Mouse (Mus musculus) hindbrain, embryonic 14.5 days (tissue): ENCODE data around the gene Rbm20. TPM values are rescaled to one million over a fixed set of nuclear protein-coding genes. Genes with fewer than 3 reads are reported as not detected.

ENCODE experiments used
- ATAC-seq: fragments of 200-750 bp; cut with Nextera tagmentation; 2 replicates; pipeline ENCODE4 v1.8.0; 2017; ENCODE audit warnings: moderate number of reproducible peaks, mild to moderate bottlenecking, moderate TSS enrichment, moderate library complexity; ENCODE audit not compliant: low FRiP score
- DNase-seq: peaks from one replicate; pipeline ENCODE4 v3.0.0-alpha.2; 2015; ENCODE audit warnings: low spot score
- H3K27ac ChIP-seq: fragments of 300-500 bp; sonication (generic); 2 replicates; pipeline ENCODE4 v1.5.1; 2014; ENCODE audit warnings: mild to moderate bottlenecking, moderate library complexity
- H3K27me3 ChIP-seq: fragments of 300-500 bp; sonication (generic); 2 replicates; pipeline ENCODE4 v1.6.1; 2014; ENCODE audit warnings: mild to moderate bottlenecking, low read length, mixed read lengths; ENCODE audit not compliant: control insufficient read depth, insufficient read depth
- H3K36me3 ChIP-seq: fragments of 300-500 bp; sonication (generic); replicated peaks from 2 replicates; pipeline ENCODE4 v1.6.1; 2014; ENCODE audit not compliant: control insufficient read depth, insufficient read depth
- H3K4me1 ChIP-seq: fragments of 300-500 bp; sonication (generic); replicated peaks from 2 replicates; pipeline ENCODE4 v1.6.1; 2014; ENCODE audit warnings: antibody characterized with exemption, low read length, mixed read lengths; ENCODE audit not compliant: control insufficient read depth, insufficient read depth
- H3K4me2 ChIP-seq: fragments of 300-500 bp; sonication (generic); replicated peaks from 2 replicates; pipeline ENCODE4 v1.6.1; 2014; ENCODE audit warnings: mild to moderate bottlenecking, moderate library complexity
- H3K4me3 ChIP-seq: fragments of 300-500 bp; sonication (generic); replicated peaks from 2 replicates; pipeline ENCODE4 v1.5.1; 2014; ENCODE audit warnings: mild to moderate bottlenecking, low read length
- H3K9ac ChIP-seq: fragments of 300-500 bp; sonication (generic); 2 replicates; pipeline ENCODE4 v1.6.1; 2014
- H3K9me3 ChIP-seq: fragments of 300-500 bp; sonication (generic); 2 replicates; pipeline ENCODE4 v1.6.1; 2016; ENCODE audit warnings: low read length; ENCODE audit not compliant: control insufficient read depth
- WGBS: fragments of 180-500 bp; shearing (Covaris S2); extraction: QIAGEN DNeasy Blood & Tissue Kit; methylation state at CpG from one replicate; pipeline ENCODE4 v1.1.7; 2014; 5-methylcytosine and 5-hydroxymethylcytosine counted together
- polyA plus RNA-seq: library from polyadenylated mRNA; unstranded; fragments of >200 nt; fragmentation: Nextera tagmentation; extraction: Ambion mirVana; gene quantifications from 2 replicates; pipeline ENCODE4 v1.2.1, GENCODE M21; 2014

Rbm20 gene
- polyA plus RNA-seq, 1 experiment from 2014 or later: 0.94 TPM

- Histone ChIP-seq H3K27ac (no peak overlapping the region), H3K36me3 (no peaks in the 10 kb centered on the region), H3K9me3 (no peaks in the 10 kb centered on the region), H3K4me2 (no peak overlapping the region), H3K4me3 (no peak overlapping the region), H3K9ac (no peak overlapping the region), H3K27me3 (no peaks in the 10 kb centered on the region), H3K4me1 (peaks cover 5% of the 10 kb centered on the region)
- ATAC-seq (no peak), DNase-seq (no peak)
- 73% methylated on average over 15 of the region's 15 CpGs for WGBS
These were observed 131.1 kb downstream of the Rbm20 start for GRCm38 (mm10) chr19:53808041-53808777.

- no peaks in the 10 kb centered on the region for H3K36me3 ChIP-seq
- H3K4me3 ChIP-seq: no peak overlapping the region
- H3K4me1 ChIP-seq: peaks cover 5% of the 10 kb centered on the region
- no peaks in the 10 kb centered on the region for H3K27me3 ChIP-seq
- no peak overlapping the region for H3K4me2 ChIP-seq
- no peaks in the 10 kb centered on the region for H3K9me3 ChIP-seq
- no peak overlapping the region for H3K27ac ChIP-seq
- H3K9ac ChIP-seq: no peak overlapping the region
- ATAC-seq: no peak
- 66% methylated on average over 7 of the region's 7 CpGs for WGBS
- DNase-seq: no peak
These were observed 132.2 kb downstream of the Rbm20 start for GRCm38 (mm10) chr19:53809185-53809861.

- DNase-seq: no peak
- H3K9ac ChIP-seq: no peak overlapping the region
- no peaks in the 10 kb centered on the region for H3K9me3 ChIP-seq
- WGBS: 70% methylated on average over 7 of the region's 7 CpGs
- no peaks in the 10 kb centered on the region for H3K36me3 ChIP-seq
- peaks cover 5% of the 10 kb centered on the region for H3K4me1 ChIP-seq
- no peak for ATAC-seq
- no peak overlapping the region for H3K4me3 ChIP-seq
- no peak overlapping the region for H3K27ac ChIP-seq
- H3K4me2 ChIP-seq: no peak overlapping the region
- H3K27me3 ChIP-seq: no peaks in the 10 kb centered on the region
These were observed 132.9 kb downstream of the Rbm20 start for GRCm38 (mm10) chr19:53810024-53810423.

GRCm38 (mm10) chr19:53810584-53810983 lies 133.5 kb downstream of the Rbm20 start:
- 85% methylated on average over 3 of the region's 3 CpGs for WGBS
- Histone ChIP-seq H3K9ac (no peak overlapping the region), H3K4me2 (no peak overlapping the region), H3K4me1 (peaks cover 5% of the 10 kb centered on the region), H3K27ac (no peak overlapping the region), H3K4me3 (no peak overlapping the region), H3K9me3 (no peaks in the 10 kb centered on the region), H3K27me3 (no peaks in the 10 kb centered on the region), H3K36me3 (no peaks in the 10 kb centered on the region)
- no peak for ATAC-seq
- no peak for DNase-seq

GRCm38 (mm10) chr19:53813576-53813975 lies 136.5 kb downstream of the Rbm20 start:
- WGBS: 97% methylated on average over 5 of the region's 5 CpGs
- H3K36me3 ChIP-seq: no peaks in the 10 kb centered on the region
- H3K4me3 ChIP-seq: no peak overlapping the region
- H3K4me2 ChIP-seq: no peak overlapping the region
- no peaks in the 10 kb centered on the region for H3K4me1 ChIP-seq
- H3K9me3 ChIP-seq: no peaks in the 10 kb centered on the region
- ATAC-seq (no peak), DNase-seq (no peak)
- H3K27ac ChIP-seq: no peak overlapping the region
- H3K9ac ChIP-seq: no peak overlapping the region
- no peaks in the 10 kb centered on the region for H3K27me3 ChIP-seq

GRCm38 (mm10) chr19:53815714-53816113 lies 138.6 kb downstream of the Rbm20 start:
- WGBS: 89% methylated on average over 4 of the region's 4 CpGs
- Histone ChIP-seq H3K27ac (no peak overlapping the region), H3K4me1 (no peaks in the 10 kb centered on the region), H3K4me2 (no peak overlapping the region), H3K9me3 (no peaks in the 10 kb centered on the region), H3K4me3 (no peak overlapping the region), H3K36me3 (no peaks in the 10 kb centered on the region), H3K27me3 (no peaks in the 10 kb centered on the region), H3K9ac (no peak overlapping the region)
- ATAC-seq (no peak), DNase-seq (no peak)

- Histone ChIP-seq H3K9me3 (no peaks in the 10 kb centered on the region), H3K4me2 (no peak overlapping the region), H3K4me3 (no peak overlapping the region), H3K4me1 (no peaks in the 10 kb centered on the region; the same call in 1 of the 2 replicates), H3K27ac (no peak overlapping the region), H3K36me3 (no peaks in the 10 kb centered on the region), H3K9ac (no peak overlapping the region), H3K27me3 (no peaks in the 10 kb centered on the region)
- ATAC-seq (no peak), DNase-seq (no peak)
- WGBS: 85% methylated on average over 11 of the region's 11 CpGs
These were observed 139.1 kb downstream of the Rbm20 start for GRCm38 (mm10) chr19:53816242-53816641.

GRCm38 (mm10) chr19:53819299-53819698 lies 142.2 kb downstream of the Rbm20 start:
- Histone ChIP-seq H3K27ac (no peak overlapping the region), H3K9ac (no peak overlapping the region), H3K9me3 (no peaks in the 10 kb centered on the region), H3K27me3 (no peaks in the 10 kb centered on the region), H3K4me1 (no peaks in the 10 kb centered on the region; the same call in 1 of the 2 replicates), H3K36me3 (no peaks in the 10 kb centered on the region), H3K4me2 (no peak overlapping the region), H3K4me3 (no peak overlapping the region)
- ATAC-seq (no peak), DNase-seq (no peak)
- 62% methylated on average over 6 of the region's 6 CpGs for whole genome bisulfite sequencing

- no peak for ATAC-seq
- H3K4me1 ChIP-seq: no peaks in the 10 kb centered on the region; the same call in 1 of the 2 replicates
- H3K9ac ChIP-seq: no peak overlapping the region
- no peaks in the 10 kb centered on the region for H3K9me3 ChIP-seq
- H3K27me3 ChIP-seq: no peaks in the 10 kb centered on the region
- DNase-seq: no peak
- no peak overlapping the region for H3K4me3 ChIP-seq
- H3K36me3 ChIP-seq: no peaks in the 10 kb centered on the region
- H3K27ac ChIP-seq: 0 out of 2 replicates have a peak overlapping the region, but pooled peaks have one; percentile 9
- 32% methylated on average over 13 of the region's 13 CpGs for WGBS
- no peak overlapping the region for H3K4me2 ChIP-seq
These were observed 144.4 kb downstream of the Rbm20 start for GRCm38 (mm10) chr19:53821241-53822120.
